Mouse (Mus musculus) ES-Bruce4 (cell line): Measurements from ENCODE around the gene Nol4l. TPM values are rescaled to one million over a fixed set of nuclear protein-coding genes. Genes with fewer than 3 reads are reported as not detected.
A peak's percentile ranks its signal among the peaks of the same experiment; 100 is the strongest.

Experiments used
- H3K27ac ChIP-seq: 2 replicates; pipeline ENCODE4 v1.5.1; 2012; ENCODE audit warnings: low read length, inconsistent platforms; ENCODE audit not compliant: insufficient read depth
- H3K27me3 ChIP-seq: 2 replicates; pipeline ENCODE4 v1.6.1; 2012; ENCODE audit warnings: mild to moderate bottlenecking, low read length, inconsistent platforms; ENCODE audit not compliant: control insufficient read depth, poor library complexity, insufficient read depth, severe bottlenecking
- H3K36me3 ChIP-seq: 2 replicates; pipeline ENCODE4 v1.6.1; 2012; ENCODE audit warnings: inconsistent platforms, mild to moderate bottlenecking, low read length, moderate library complexity; ENCODE audit not compliant: control insufficient read depth, poor library complexity, insufficient read depth, severe bottlenecking
- H3K4me1 ChIP-seq: one replicate; pipeline ENCODE4 v1.8.1; 2011; ENCODE audit warnings: low read length; ENCODE audit not compliant: control insufficient read depth, insufficient read depth
- H3K4me3 ChIP-seq: 2 replicates; pipeline ENCODE4 v1.5.1; 2011; ENCODE audit warnings: low read depth, mild to moderate bottlenecking, low read length
- H3K9ac ChIP-seq: 2 replicates; pipeline ENCODE4 v1.6.1; 2012; ENCODE audit warnings: low read depth, mild to moderate bottlenecking, inconsistent platforms; ENCODE audit not compliant: poor library complexity, severe bottlenecking
- H3K9me3 ChIP-seq: replicated peaks from 2 replicates; pipeline ENCODE4 v1.6.1; 2012; ENCODE audit warnings: mild to moderate bottlenecking, low read length, inconsistent platforms; ENCODE audit not compliant: control insufficient read depth, poor library complexity, insufficient read depth, severe bottlenecking
- CTCF ChIP-seq: IDR thresholded peaks from one replicate; pipeline ENCODE4 v1.8.1; 2011; ENCODE audit warnings: low read depth, low read length
- EP300 ChIP-seq: IDR thresholded peaks from 2 replicates; pipeline ENCODE4 v1.6.1; 2011; ENCODE audit warnings: low read depth, low read length; ENCODE audit not compliant: insufficient read depth
- POLR2A ChIP-seq: IDR thresholded peaks from one replicate; pipeline ENCODE4 v1.8.1; 2011; ENCODE audit warnings: low read length; ENCODE audit not compliant: insufficient read depth
- polyA plus RNA-seq: library from polyadenylated mRNA; stranded (reverse); fragments of >200 nt; gene quantifications from 2 replicates; pipeline ENCODE4 v1.2.4, GENCODE M21; 2011; ENCODE audit warnings: low read depth; ENCODE audit not compliant: missing spikeins, insufficient read depth, insufficient read length

Gene Nol4l
- polyA plus RNA-seq, 1 experiment: 11.5 TPM

GRCm38 (mm10) chr2:153533981-153534380, 4.2 kb upstream of the Nol4l start:
- no peak for TF ChIP-seq CTCF
- TF ChIP-seq POLR2A: no peak
- no peak for TF ChIP-seq EP300
- no peaks in the 10 kb centered on the region for H3K36me3 ChIP-seq
- H3K27me3 ChIP-seq: peaks cover 7% of the 10 kb centered on the region
- no peak overlapping the region for H3K9ac ChIP-seq
- no peaks in the 10 kb centered on the region for H3K9me3 ChIP-seq
- H3K4me1 ChIP-seq: no peaks in the 10 kb centered on the region
- H3K4me3 ChIP-seq: no peak overlapping the region
- H3K27ac ChIP-seq: no peak overlapping the region

- Histone ChIP-seq H3K4me1 (peaks cover 5% of the 10 kb centered on the region), H3K27me3 (peaks cover 19% of the 10 kb centered on the region), H3K4me3 (no peak overlapping the region), H3K27ac (no peak overlapping the region), H3K9ac (no peak overlapping the region), H3K36me3 (no peaks in the 10 kb centered on the region), H3K9me3 (no peaks in the 10 kb centered on the region)
- no peak for TF ChIP-seq POLR2A
- TF ChIP-seq EP300: no peak
- no peak for TF ChIP-seq CTCF
Observed at GRCm38 (mm10) chr2:153530948-153531347, 1.2 kb upstream of the Nol4l start.

DNA sequence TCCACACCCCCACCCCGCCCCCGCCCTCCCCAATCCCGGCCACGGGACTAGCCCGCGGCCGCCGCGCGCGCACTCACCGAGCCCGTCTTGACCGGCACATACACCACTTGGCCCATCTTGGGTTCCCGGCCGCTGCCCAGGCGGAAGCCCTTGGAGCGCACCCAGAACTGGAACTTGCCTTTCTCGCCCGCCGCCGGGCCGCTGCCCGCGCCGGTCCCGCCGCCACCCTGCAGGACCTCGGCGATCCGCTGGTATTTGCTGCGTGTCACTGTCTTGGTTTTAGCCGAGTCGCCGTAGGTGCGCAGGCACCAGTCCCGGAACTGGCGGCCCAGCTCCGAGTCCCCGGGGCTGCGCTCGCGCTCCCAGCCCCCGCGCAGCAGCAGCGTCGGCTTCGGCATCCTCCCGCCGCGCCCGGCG, 398 bp downstream of the Nol4l start:
- H3K27ac ChIP-seq: no peak overlapping the region

DNA sequence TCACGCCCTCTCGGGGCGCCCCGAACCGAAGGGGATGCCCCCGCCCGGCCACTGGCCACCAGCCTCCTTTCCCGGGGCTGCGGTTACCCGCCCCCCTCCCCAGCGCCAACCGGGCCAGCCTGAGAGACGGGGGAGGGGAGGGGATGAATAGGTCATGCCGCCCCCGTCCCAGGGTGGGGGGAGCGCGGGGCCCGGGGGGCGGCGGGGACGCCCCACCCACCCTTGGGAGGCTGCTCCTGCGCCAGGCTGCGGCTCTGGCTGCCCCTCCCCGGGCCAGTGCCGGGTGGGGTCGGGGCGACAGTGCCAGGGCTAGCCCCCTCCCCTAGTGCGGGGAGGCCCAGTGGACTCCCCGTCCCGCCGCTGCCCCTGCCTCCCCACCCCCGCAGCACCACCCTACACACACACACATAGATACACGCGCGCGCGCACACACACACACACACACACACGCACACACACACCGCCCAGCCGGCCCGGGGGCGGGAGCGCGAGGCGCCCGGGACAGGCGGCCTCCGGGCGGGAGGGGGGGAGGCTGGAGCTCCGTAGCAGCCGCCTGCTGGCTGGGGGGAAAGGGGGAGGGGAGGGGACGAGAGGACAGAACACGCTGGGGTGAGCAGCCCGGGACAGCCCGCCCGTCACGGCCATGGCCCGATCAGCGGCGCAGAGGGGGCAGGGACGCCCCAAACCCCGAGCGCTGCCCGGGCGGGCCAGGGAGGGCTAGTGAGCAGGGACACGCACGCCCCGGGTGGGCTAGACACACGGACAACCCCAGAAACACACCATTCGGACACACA, 1.0 kb downstream of the Nol4l start:
- H3K4me3 ChIP-seq: peak overlapping the region; percentile 62
- H3K4me1 ChIP-seq: peaks cover 13% of the 10 kb centered on the region
- H3K27me3 ChIP-seq: peaks cover 19% of the 10 kb centered on the region
- H3K27ac ChIP-seq: no peak overlapping the region
- H3K36me3 ChIP-seq: no peaks in the 10 kb centered on the region
- TF ChIP-seq EP300 (no peak), POLR2A (no peak), CTCF (no peak)
- peak overlapping the region; percentile 64 for H3K9ac ChIP-seq
- no peaks in the 10 kb centered on the region for H3K9me3 ChIP-seq

More for the DNA sequence above, 398 bp downstream of the Nol4l start:
- Histone ChIP-seq H3K4me3 (peak overlapping the region; percentile 62), H3K36me3 (no peaks in the 10 kb centered on the region), H3K9me3 (no peaks in the 10 kb centered on the region), H3K27me3 (peaks cover 19% of the 10 kb centered on the region), H3K9ac (peak overlapping the region; percentile 64), H3K4me1 (peaks cover 12% of the 10 kb centered on the region)
- TF ChIP-seq EP300: no peak
- TF ChIP-seq CTCF: no peak
- no peak for TF ChIP-seq POLR2A

DNA sequence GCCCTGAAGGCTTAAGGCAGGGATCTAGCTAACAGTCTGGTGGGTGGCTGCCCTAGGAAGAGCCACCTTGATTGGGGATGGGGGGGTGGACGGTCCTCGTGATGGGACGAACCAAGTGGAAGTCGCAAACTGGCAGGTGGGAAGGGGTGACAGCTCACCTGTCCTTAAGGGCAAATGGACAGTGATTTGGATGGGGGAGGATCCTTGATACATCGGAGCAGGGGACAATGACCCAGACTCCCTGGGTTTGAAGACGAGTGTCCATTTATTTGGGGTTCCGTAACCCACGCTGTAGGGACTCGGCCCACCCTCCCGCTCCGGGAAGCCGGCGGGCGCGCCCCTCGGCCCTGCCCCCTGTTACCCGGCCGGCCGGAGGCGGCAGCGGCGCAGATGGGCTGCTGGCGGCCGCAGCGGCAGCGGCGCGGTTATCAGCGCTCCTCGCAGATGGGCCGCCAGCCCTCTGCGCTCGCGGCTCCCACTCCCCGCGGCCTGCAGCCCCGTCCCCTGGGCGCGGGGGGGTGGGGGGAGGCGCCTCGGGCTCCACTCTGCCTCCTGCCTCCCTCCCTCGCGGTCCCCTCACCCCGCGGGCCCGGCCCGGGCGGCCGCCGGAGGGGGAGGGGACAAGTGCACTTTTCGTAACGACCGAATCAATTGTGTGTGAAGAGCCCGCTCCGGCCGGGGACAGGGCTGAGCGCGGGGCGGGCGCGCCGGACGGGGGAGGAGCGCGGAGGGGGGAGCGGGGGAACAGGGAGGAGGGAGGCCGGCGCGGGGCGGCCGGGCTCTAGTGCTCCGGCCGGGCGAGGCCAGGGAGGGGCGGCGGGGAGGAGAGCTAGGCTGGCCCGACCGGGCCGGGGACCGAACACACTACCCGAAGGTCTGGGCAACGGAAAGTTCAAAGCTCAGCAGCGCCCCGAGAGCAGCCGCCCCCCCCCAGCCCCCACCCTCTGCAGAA, 1.9 kb downstream of the Nol4l start:
- TF ChIP-seq POLR2A (no peak), CTCF (no peak), EP300 (no peak)
- H3K27me3 ChIP-seq: peaks cover 19% of the 10 kb centered on the region

More for the DNA sequence above, 1.9 kb downstream of the Nol4l start:
- H3K27ac ChIP-seq: no peak overlapping the region
- H3K36me3 ChIP-seq: no peaks in the 10 kb centered on the region
- peak overlapping the region; percentile 64 for H3K9ac ChIP-seq
- peak overlapping the region; percentile 62 for H3K4me3 ChIP-seq
- peaks cover 16% of the 10 kb centered on the region for H3K4me1 ChIP-seq
- no peaks in the 10 kb centered on the region for H3K9me3 ChIP-seq
